Mouse (Mus musculus): ENCODE measurements around the gene Ptpra. TPM values are rescaled to one million over a fixed set of nuclear protein-coding genes. Genes with fewer than 3 reads are reported as not detected.

Ptpra gene
- total RNA-seq, 2 experiments from 2014 or later: 92.2 to 106 TPM

DNA sequence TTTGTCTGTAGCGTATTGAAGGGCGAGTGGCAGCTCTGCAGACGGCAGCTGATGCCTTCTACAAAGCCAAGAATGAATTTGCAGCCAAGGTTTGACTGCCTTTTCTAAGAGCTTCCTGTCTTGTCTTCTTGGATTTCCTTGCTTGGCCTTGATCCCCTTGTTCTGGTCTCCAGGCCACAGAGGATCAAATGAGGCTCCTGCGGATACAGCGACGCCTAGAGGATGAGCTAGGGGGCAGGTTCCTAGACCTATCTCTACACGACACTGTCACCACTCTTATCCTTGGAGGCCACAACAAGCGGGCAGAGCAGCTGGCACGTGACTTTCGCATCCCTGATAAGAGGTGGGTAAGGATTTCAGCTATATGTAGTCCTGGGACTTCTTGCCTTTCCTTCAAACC is 7.9 kb upstream of the Ptpra start:
- no peak for DNase-seq

GRCm38 (mm10) chr2:130448449-130448848 is 1.6 kb upstream of the Ptpra start:
- DNase-seq: no peak

DNA sequence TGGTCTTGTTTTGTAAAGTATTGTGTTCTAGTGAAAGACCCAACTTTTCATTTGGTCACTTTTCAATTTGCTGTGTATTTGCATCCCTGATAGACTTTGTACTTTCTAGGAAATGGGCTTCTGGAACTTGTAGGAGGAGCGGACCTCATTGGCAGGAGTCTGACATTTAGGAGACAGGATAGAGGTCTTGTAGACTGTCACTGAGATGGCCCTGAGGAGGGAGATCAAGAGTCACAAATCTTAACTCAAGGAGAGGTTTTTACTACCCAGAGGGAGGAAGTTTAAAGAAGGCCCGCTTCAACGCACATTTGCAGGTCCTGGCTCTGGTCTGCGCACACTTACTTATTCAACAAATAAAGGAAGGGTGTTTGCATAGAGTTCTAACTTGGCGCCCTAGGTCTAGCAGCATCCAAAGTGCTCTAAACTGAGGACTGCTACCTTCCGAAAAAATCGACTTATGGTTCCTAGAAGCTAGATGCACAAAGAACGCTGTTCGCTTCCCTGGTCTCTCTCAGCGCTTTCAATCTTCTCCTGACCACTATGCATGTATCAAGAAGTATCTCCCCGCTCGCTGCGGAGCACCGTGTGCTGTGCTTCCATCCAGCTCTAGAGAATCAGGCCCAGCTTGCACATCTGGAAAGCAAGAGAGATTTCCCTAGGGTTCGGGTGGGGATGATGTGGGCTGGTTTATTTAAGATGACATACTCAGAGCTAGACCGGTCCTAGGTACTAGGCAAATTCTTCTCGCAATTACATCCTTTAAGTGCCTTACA is 871 bp upstream of the Ptpra start:
- peak; percentile 12 for DNase-seq

DNA sequence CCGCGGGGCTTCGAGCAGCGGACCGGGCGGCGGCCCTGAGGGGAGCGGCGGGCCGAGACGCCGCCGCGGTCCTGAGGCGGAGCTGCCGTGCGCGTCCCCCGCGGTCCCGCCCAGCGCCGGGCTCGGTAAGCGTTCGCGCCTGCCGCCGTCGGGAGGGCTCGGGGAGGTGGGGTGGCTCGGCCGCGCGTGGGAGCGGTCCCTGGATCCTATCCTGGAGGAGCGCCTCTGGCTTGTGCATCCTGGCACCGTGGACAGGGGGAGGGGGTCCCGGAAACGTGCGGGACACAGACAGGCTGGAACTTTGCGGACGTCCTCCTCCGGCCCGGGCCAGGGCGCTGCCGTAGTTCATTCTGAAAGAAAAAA is 337 bp downstream of the Ptpra start:
- peak; percentile 84 for DNase-seq

GRCm38 (mm10) chr2:130451086-130451726 is 1.1 kb downstream of the Ptpra start:
- no peak for DNase-seq

DNA sequence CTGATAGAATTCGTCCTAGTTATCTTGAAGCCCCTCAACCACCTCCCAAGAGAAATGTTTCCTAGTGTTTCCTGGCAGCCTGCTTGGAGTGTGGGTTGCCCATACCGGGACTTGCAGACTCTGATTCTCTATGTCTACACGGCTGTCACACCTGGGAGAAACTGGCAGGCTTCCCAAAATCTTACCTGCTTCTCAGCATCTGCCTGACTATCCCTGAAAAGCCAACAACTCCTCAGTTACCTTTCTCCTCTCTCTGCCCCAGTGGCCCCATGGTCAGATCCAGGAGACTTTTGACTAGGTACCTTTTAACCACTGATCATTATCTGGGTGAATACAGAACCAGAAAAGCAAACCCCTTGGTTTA is 1.6 kb downstream of the Ptpra start:
- DNase-seq: no peak

DNA sequence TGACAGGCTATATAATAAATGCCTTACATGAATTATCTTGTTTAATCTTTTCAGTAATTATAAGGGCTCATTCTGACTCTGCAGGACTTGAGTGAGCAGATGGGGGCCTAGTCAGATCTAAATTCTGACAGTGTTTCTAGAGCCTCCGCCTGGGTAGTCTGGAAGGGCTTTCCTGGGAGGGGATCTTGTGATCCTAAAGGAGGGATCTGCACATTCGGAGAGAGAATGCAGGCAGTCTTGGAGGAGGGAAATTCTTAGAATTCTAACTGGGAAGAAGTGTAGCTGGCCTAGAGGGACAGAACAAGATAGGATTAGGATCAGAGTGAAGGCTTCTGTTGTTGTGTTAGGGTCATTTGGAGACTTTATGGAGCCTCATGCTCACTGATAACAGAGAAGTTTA is 2.2 kb downstream of the Ptpra start:
- no peak for DNase-seq

DNA sequence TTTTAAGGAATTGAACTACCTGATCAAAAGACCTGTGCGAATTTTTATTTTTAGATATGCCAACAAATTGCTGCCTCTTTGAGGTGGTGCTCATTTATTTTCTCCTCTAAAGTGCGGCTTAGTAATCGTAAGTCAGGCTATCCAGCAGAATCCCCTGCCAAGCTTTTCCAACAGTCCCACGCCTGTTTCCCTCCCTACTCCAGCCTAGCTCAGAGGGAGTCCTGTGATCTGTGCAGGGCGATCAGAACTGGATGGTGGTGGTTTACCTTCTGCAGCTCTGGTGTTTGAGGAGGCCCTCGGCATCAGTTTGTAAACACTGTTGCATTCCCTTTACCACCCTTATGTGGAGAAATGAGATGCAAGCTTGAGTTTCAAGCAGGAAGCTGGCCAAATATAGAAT is 3.3 kb downstream of the Ptpra start:
- no peak for DNase-seq

DNA sequence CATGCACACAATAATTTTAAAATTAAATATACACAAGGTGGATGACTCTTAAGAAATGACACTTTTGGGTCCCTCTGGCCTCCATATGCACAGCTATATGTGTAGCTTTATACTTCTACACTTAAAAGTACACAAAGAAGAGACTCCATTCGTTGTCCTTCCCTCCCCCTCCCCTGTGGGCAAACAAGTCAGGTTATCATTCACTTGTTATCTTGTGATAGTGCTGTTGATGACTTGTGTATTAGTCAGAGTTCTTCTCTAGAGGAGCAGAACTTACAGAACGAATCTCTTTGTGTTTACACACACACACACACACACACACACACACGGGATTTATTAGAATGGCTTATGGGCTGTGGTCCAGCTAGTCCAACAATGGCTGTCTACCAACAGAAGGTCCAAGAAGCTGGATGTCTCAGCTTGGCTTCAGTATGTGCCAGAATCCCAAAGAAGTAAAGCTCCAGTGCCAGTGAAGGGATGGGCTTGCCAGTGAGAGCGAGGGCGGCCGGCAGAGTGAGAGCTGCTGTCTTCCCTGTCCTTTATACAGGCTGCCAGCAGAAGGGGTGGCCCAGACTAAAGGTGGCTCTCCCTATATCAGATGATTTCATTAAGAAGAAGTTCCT is 4.8 kb downstream of the Ptpra start:
- peak; percentile 35 for DNase-seq

DNA sequence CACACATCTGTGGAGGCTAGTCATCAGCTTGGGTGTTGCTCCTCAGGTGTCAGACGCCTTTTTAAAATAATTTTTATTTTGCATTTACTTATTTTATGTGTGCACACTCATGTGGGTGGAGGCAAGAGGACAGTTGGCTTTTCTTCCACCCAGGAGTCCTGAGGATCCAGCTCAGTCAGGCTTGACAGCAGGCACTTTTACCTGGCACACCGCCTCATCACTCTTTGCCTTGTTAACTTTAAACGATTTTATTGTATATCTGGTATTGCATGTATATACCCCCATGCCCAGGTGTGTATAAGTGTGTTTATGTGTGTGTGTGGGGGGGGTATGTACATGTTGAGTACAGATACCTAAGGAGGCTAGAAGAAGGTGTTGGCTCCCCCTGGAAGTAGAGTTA is 7.8 kb downstream of the Ptpra start:
- DNase-seq: no peak

- no peak for DNase-seq
These were observed 9.5 kb downstream of the Ptpra start for GRCm38 (mm10) chr2:130459576-130459975.

GRCm38 (mm10) chr2:130461287-130462071 is 11.4 kb downstream of the Ptpra start:
- no peak for DNase-seq

- DNase-seq: no peak
These were observed 16.4 kb downstream of the Ptpra start for GRCm38 (mm10) chr2:130466438-130466837.

- no peak for DNase-seq
These were observed 19.3 kb downstream of the Ptpra start for GRCm38 (mm10) chr2:130469366-130469765.

- DNase-seq: no peak
These were observed 19.9 kb downstream of the Ptpra start for GRCm38 (mm10) chr2:130469935-130470334.

GRCm38 (mm10) chr2:130472908-130473510 is 22.9 kb downstream of the Ptpra start:
- no peak for DNase-seq

- no peak for DNase-seq
These were observed 25.7 kb downstream of the Ptpra start for GRCm38 (mm10) chr2:130475764-130476163.

- DNase-seq: no peak
These were observed 26.7 kb downstream of the Ptpra start for GRCm38 (mm10) chr2:130476666-130477297.

- DNase-seq: no peak
These were observed 32.1 kb downstream of the Ptpra start for GRCm38 (mm10) chr2:130482177-130482576.

DNA sequence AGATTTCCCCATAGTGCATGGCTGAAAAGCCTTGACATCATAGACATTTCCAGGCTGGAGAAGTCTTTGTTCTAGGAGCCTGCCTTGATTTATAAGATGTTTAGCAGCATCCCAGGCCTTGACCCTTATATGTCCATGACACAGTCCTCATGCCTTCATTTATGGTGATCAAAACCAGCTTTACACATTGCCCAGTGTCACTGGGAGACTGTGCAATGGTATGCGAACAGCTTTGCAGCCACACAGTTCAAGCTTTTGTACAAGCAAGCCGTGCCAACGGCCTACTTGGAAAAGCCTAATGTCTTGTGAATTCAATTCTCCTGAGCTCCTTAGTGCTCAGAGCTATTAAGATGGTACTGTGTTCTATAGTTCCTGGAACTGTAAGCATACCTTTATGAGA is 32.6 kb downstream of the Ptpra start:
- peak; percentile 41 for DNase-seq

DNA sequence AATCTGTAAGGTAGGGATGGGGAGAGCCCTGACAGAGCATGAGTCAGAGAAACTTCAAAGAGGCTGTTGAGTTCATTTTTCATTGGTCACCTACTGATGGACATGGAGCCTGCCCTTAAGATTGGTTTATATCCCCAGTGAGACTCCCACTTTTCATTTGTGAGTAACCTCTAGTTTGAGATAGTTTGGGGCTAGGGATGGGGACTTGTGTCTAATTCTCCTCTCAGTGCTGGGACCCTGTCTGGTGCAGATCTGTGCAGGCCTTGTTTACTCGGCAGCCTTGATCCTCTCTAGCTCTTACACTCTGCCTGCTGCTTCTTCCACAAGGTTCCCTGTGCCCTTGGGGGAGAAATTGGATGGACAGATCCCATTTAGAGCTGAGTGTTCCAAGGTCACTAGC is 34.1 kb downstream of the Ptpra start:
- no peak for DNase-seq

DNA sequence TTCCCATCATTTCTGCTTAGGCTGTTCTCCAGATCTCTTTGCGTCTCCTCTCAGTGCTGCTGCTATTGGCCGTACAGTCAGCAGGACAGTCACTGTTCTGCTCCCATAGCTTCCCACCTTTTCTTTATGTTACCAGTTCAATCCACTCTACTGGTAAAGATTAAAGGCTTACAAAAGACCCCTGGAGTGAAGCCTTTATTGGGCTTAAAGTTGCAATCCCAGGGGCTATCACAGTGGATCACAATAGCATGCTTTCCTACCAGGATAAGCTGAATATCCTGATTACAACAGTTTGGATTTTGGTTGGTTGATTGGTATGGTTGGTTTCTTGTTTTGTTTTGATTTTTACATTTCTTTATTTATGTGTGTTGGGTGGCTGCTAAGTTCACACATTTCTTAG is 37.9 kb downstream of the Ptpra start:
- no peak for DNase-seq

Data from adrenal gland, postnatal 10 days (tissue).